Mouse (Mus musculus) adrenal gland, postnatal 0 days (tissue): ENCODE results near the gene Trpv3. TPM values are rescaled to one million over a fixed set of nuclear protein-coding genes. Genes with fewer than 3 reads are reported as not detected.

Source experiments
- polyA plus RNA-seq: library from polyadenylated mRNA; unstranded; fragments of >200 nt; fragmentation: Nextera tagmentation; extraction: Ambion mirVana; gene quantifications from 2 replicates; pipeline ENCODE4 v1.2.1, GENCODE M21; 2015

Gene Trpv3
- polyA plus RNA-seq, result 0.06 and 0.08 TPM in 2 replicates

GRCm38 (mm10) chr11:73267267-73267666 is at the start of gene Trpv3:
Trpv3 (plus strand) TSS chr11:73267388.

GRCm38 (mm10) chr11:73233992-73234391 is 33.2 kb upstream of the Trpv3 start, which contains the start of gene Trpv1:
Trpv1 (plus strand) TSS chr11:73234292.

GRCm38 (mm10) chr11:73329442-73329841 is 62.3 kb downstream of the Trpv3 start, which contains the start of the genes Aspa, Gm49340 and Spata22:
Aspa (minus strand) TSS chr11:73329596.
Gm49340 (plus strand) TSS chr11:73329741.
Spata22 (plus strand) TSS chr11:73329741.

Other genes starting within 250 kb of the Trpv3 start
- 2.2 and 2.8 TPM in 2 replicates for gene Camkk1, start 248.4 kb upstream of the Trpv3 start, polyA plus RNA-seq
- 5.6 and 8.5 TPM in 2 replicates for gene Ncbp3, start 219.6 kb upstream of the Trpv3 start, polyA plus RNA-seq
- gene Itgae, start 176.8 kb upstream of the Trpv3 start, polyA plus RNA-seq, result 0.03 and 0.21 TPM in 2 replicates
- 2.9 and 3.1 TPM in 2 replicates for gene Haspin, start 129.1 kb upstream of the Trpv3 start, polyA plus RNA-seq
- gene P2rx5, start 107.0 kb upstream of the Trpv3 start, polyA plus RNA-seq, result 0.50 TPM in 2 replicates
- gene Emc6, start 90.4 kb upstream of the Trpv3 start, polyA plus RNA-seq, result 111 and 130 TPM in 2 replicates
- gene Tax1bp3, start 90.3 kb upstream of the Trpv3 start, polyA plus RNA-seq, result 152 and 167 TPM in 2 replicates
- 12.1 and 15.4 TPM in 2 replicates for gene Ctns, start 68.3 kb upstream of the Trpv3 start, polyA plus RNA-seq
- gene Shpk, start 67.9 kb upstream of the Trpv3 start, polyA plus RNA-seq, result 4.2 and 5.5 TPM in 2 replicates
- gene Trpv1, start 33.1 kb upstream of the Trpv3 start, polyA plus RNA-seq, result 0.10 and 0.35 TPM in 2 replicates
- 10.5 and 20.1 TPM in 2 replicates for gene Aspa, start 62.2 kb downstream of the Trpv3 start, polyA plus RNA-seq
- gene Gm49340, start 62.4 kb downstream of the Trpv3 start, polyA plus RNA-seq, result not detected in 2 replicates
- gene Spata22, start 62.4 kb downstream of the Trpv3 start, polyA plus RNA-seq, result 0.57 TPM in 1 of 2 replicates, not detected in the other
- not detected in 2 replicates for gene Olfr20, start 83.4 kb downstream of the Trpv3 start, polyA plus RNA-seq
- gene Olfr376, start 103.9 kb downstream of the Trpv3 start, polyA plus RNA-seq, result not detected in 2 replicates
- not detected in 2 replicates for gene Olfr1, start 132.2 kb downstream of the Trpv3 start, polyA plus RNA-seq
- not detected in 2 replicates for gene Olfr378, start 161.1 kb downstream of the Trpv3 start, polyA plus RNA-seq
- not detected in 2 replicates for gene Olfr380, start 190.1 kb downstream of the Trpv3 start, polyA plus RNA-seq
- gene Olfr381, start 224.2 kb downstream of the Trpv3 start, polyA plus RNA-seq, result not detected in 2 replicates
- gene Olfr382, start 249.8 kb downstream of the Trpv3 start, polyA plus RNA-seq, result not detected in 2 replicates